ENCODE assay signal across 10 mouse cellular contexts in genomic region chr1:171006905-171007304, GRCm38 (mm10). TPM values are rescaled to one million over a fixed set of nuclear protein-coding genes. Genes with fewer than 3 reads are reported as not detected.
A peak's percentile ranks its signal among the peaks of the same experiment; 100 is the strongest.
DNase-seq lines count a peak whose midpoint lies in the region; ATAC-seq and TF ChIP-seq lines count a peak whose summit lies in the region.
"Had no signal": no experiment of that assay in that cellular context is flagged by ENCODE, and none has a peak within 500 bp of the region (broad histone marks: within the 10 kb centered on the region; RNA-seq: fewer than 3 reads in every experiment).

No protein-coding gene starts in this region.

- no peak overlapping the region for H3K27ac ChIP-seq in kidney, postnatal 0 days
- H3K27ac ChIP-seq in kidney, embryonic 14.5 days (ENCODE audit: low read depth, low read length), result no peak overlapping the region
- H3K27ac ChIP-seq in macrophage, result peak overlapping the region; percentile 91
- H3K27ac ChIP-seq in intestine, embryonic 16.5 days (ENCODE audit: low read length), result no peak overlapping the region
- H3K27ac ChIP-seq: liver, embryonic 15.5 days; neural tube, embryonic 13.5 days had no signal

- H3K4me3 ChIP-seq in kidney, postnatal 0 days (replicated peaks; ENCODE audit: low read depth, low read length), result no peak overlapping the region
- no peak overlapping the region for H3K4me3 ChIP-seq in kidney, embryonic 14.5 days (ENCODE audit: low read length)
- no peak overlapping the region for H3K4me3 ChIP-seq in macrophage (ENCODE audit: inconsistent target)
- no peak overlapping the region for H3K4me3 ChIP-seq in intestine, embryonic 16.5 days (ENCODE audit: low read length)
- H3K4me3 ChIP-seq: liver, embryonic 15.5 days; neural tube, embryonic 13.5 days had no signal

- no peaks in the 10 kb centered on the region for H3K9me3 ChIP-seq in kidney, postnatal 0 days (replicated peaks; ENCODE audit: low read length)
- 0 out of 2 replicates have a peak, but pooled peaks cover 3% of the 10 kb centered on the region for H3K9me3 ChIP-seq in kidney, embryonic 14.5 days (ENCODE audit: control insufficient read depth, low read length)
- 0 out of 2 replicates have a peak, but pooled peaks cover 3% of the 10 kb centered on the region for H3K9me3 ChIP-seq in intestine, embryonic 16.5 days (ENCODE audit: control insufficient read depth, low read length)
- H3K9me3 ChIP-seq: liver, embryonic 15.5 days; neural tube, embryonic 13.5 days had no signal

- whole genome bisulfite sequencing in kidney, postnatal 0 days, result 83% methylated on average over 2 of the region's 2 CpGs
- 91% methylated on average over 2 of the region's 2 CpGs for WGBS in kidney, embryonic 14.5 days
- WGBS in macrophage (ENCODE audit: missing documents), result 100% methylated on average over 2 of the region's 2 CpGs
- WGBS in intestine, embryonic 16.5 days, result 87% methylated on average over 2 of the region's 2 CpGs

- no peak for DNase-seq in kidney, postnatal 0 days (ENCODE audit: low spot score)
- peak; percentile 50 for DNase-seq in A20 (ENCODE audit: low read depth, low spot score)
- peak; percentile 26 for DNase-seq in MEL-GATA-1-ER (ENCODE audit: extremely low read depth, low read depth)
- no peak for DNase-seq in right cerebral cortex, postnatal 36 days (ENCODE audit: low spot score in 2 of 2)
- no peak for DNase-seq in gastrocnemius, postnatal 14 days

- intact Hi-C loops in gastrocnemius, postnatal 14 days (cut with DNase I; ENCODE audit: low total_unique reads), result no loop called here

- no peaks in the 10 kb centered on the region for H3K4me1 ChIP-seq in kidney, postnatal 0 days (replicated peaks; ENCODE audit: insufficient read depth, low read length)
- no peaks in the 10 kb centered on the region for H3K4me1 ChIP-seq in kidney, embryonic 14.5 days (ENCODE audit: control insufficient read depth, insufficient read depth, low read length)
- H3K4me1 ChIP-seq in intestine, embryonic 16.5 days (ENCODE audit: control insufficient read depth, insufficient read depth, low read length), result no peaks in the 10 kb centered on the region
- H3K4me1 ChIP-seq: neural tube, embryonic 13.5 days had no signal

- H3K36me3 ChIP-seq in kidney, postnatal 0 days (ENCODE audit: insufficient read depth, low read length), result no peaks in the 10 kb centered on the region
- H3K36me3 ChIP-seq in kidney, embryonic 14.5 days (ENCODE audit: control insufficient read depth, insufficient read depth, low read length), result no peaks in the 10 kb centered on the region
- no peaks in the 10 kb centered on the region for H3K36me3 ChIP-seq in macrophage (ENCODE audit: inconsistent target)
- H3K36me3 ChIP-seq in intestine, embryonic 16.5 days (ENCODE audit: control insufficient read depth, insufficient read depth, low read length), result no peaks in the 10 kb centered on the region
- H3K36me3 ChIP-seq: liver, embryonic 15.5 days; neural tube, embryonic 13.5 days had no signal

- ATAC-seq in kidney, postnatal 0 days (replicated peaks; ENCODE audit: low FRiP score, low read depth), result no peak
- ATAC-seq in kidney, embryonic 14.5 days (ENCODE audit: low FRiP score, low TSS enrichment), result no peak
- no peak for ATAC-seq in intestine, embryonic 16.5 days

- H3K4me2 ChIP-seq in kidney, postnatal 0 days (ENCODE audit: low read length), result no peak overlapping the region
- no peak overlapping the region for H3K4me2 ChIP-seq in kidney, embryonic 14.5 days (replicated peaks; ENCODE audit: low read depth, low read length)
- no peak overlapping the region for H3K4me2 ChIP-seq in intestine, embryonic 16.5 days (ENCODE audit: low read depth, low read length)
- H3K4me2 ChIP-seq: liver, embryonic 15.5 days; neural tube, embryonic 13.5 days had no signal

- H3K27me3 ChIP-seq in kidney, postnatal 0 days (ENCODE audit: insufficient read depth, low read length), result no peaks in the 10 kb centered on the region
- no peaks in the 10 kb centered on the region for H3K27me3 ChIP-seq in kidney, embryonic 14.5 days (ENCODE audit: control insufficient read depth, insufficient read depth, low read length)
- H3K27me3 ChIP-seq in intestine, embryonic 16.5 days (replicated peaks; ENCODE audit: control insufficient read depth, insufficient read depth, low read length), result no peaks in the 10 kb centered on the region
- H3K27me3 ChIP-seq: liver, embryonic 15.5 days; neural tube, embryonic 13.5 days had no signal

- TF ChIP-seq CTCF in kidney, postnatal 0 days (IDR thresholded peaks at IDR 0.05; ENCODE audit: low read depth), result peak; percentile 49

- H3K9ac ChIP-seq in kidney, postnatal 0 days (ENCODE audit: low read depth, low read length), result no peak overlapping the region
- no peak overlapping the region for H3K9ac ChIP-seq in kidney, embryonic 14.5 days (ENCODE audit: low read depth, low read length)
- no peak overlapping the region for H3K9ac ChIP-seq in intestine, embryonic 16.5 days (ENCODE audit: low read depth, low read length)
- H3K9ac ChIP-seq: liver, embryonic 15.5 days; neural tube, embryonic 13.5 days had no signal

- H3K79me2 ChIP-seq in macrophage (ENCODE audit: inconsistent target), result no peaks in the 10 kb centered on the region

RNA-seq across cellular contexts. Expression of gene Fcgr4, which starts 11.8 kb away (rescaled TPM):
- 2.0 and 2.3 TPM in 2 replicates for polyA plus RNA-seq in kidney, postnatal 0 days (2015; fragmentation: Nextera tagmentation; extraction: Ambion mirVana)
- polyA plus RNA-seq in kidney, embryonic 14.5 days (2014; fragmentation: Nextera tagmentation; extraction: Ambion mirVana), result 0.97 and 1.0 TPM in 2 replicates
- 10 to 100 TPM in 18 of 26 experiments, 1 to 10 TPM in 8; 2.8 to 51.5 (median 15.7) TPM for total RNA-seq in macrophage (2018; cell fraction: chromatin; rRNA removed)
- total RNA-seq in macrophage (2018; cell fraction: cytosol; rRNA removed), result 100 to 1,000 TPM; 164 to 540 (median 249) TPM
- total RNA-seq in macrophage (2018; cell fraction: nucleus; rRNA removed), result 100 to 1,000 TPM in 12 of 26 experiments, 10 to 100 TPM in 14; 45.3 to 292 (median 97.1) TPM
- polyA plus RNA-seq in macrophage (2018), result 192 to 337 TPM (median 269 TPM) in 3 replicates
- not detected for total RNA-seq in gastrocnemius, postnatal 14 days (2021)
- polyA plus RNA-seq in intestine, embryonic 16.5 days (2015; fragmentation: Nextera tagmentation; extraction: Ambion mirVana), result 1.4 and 1.8 TPM in 2 replicates
- polyA plus RNA-seq: neural tube, embryonic 13.5 days had no signal

RNA-seq across cellular contexts. Expression of gene Fcgr2b, which starts 30.6 kb away (rescaled TPM):
- polyA plus RNA-seq in kidney, postnatal 0 days (2015; fragmentation: Nextera tagmentation; extraction: Ambion mirVana), result 6.4 and 8.0 TPM in 2 replicates
- 1.3 and 1.4 TPM in 2 replicates for polyA plus RNA-seq in kidney, embryonic 14.5 days (2014; fragmentation: Nextera tagmentation; extraction: Ambion mirVana)
- 1,000 to 10,000 TPM in 14 of 26 experiments, 100 to 1,000 TPM in 12; 552 to 2,008 (median 1,011) TPM for total RNA-seq in macrophage (2018; cell fraction: chromatin; rRNA removed)
- 100 to 1,000 TPM; 224 to 730 (median 474) TPM for total RNA-seq in macrophage (2018; cell fraction: cytosol; rRNA removed)
- 1,000 to 10,000 TPM in 21 of 26 experiments, 100 to 1,000 TPM in 5; 780 to 1,818 (median 1,207) TPM for total RNA-seq in macrophage (2018; cell fraction: nucleus; rRNA removed)
- 372 to 843 TPM (median 791 TPM) in 3 replicates for polyA plus RNA-seq in macrophage (2018)
- total RNA-seq in gastrocnemius, postnatal 14 days (2021), result 1 to 10 TPM; 3.0 to 3.4 TPM
- polyA plus RNA-seq in intestine, embryonic 16.5 days (2015; fragmentation: Nextera tagmentation; extraction: Ambion mirVana), result 1.5 and 2.2 TPM in 2 replicates

RNA-seq across cellular contexts. Expression of gene Fcgr3, which starts 57.8 kb away (rescaled TPM):
- 12.1 and 13.2 TPM in 2 replicates for polyA plus RNA-seq in kidney, postnatal 0 days (2015; fragmentation: Nextera tagmentation; extraction: Ambion mirVana)
- polyA plus RNA-seq in kidney, embryonic 14.5 days (2014; fragmentation: Nextera tagmentation; extraction: Ambion mirVana), result 7.0 and 7.9 TPM in 2 replicates
- 100 to 1,000 TPM in 2 of 26 experiments, 10 to 100 TPM in 24; 11.2 to 126 (median 31.3) TPM for total RNA-seq in macrophage (2018; cell fraction: chromatin; rRNA removed)
- total RNA-seq in macrophage (2018; cell fraction: cytosol; rRNA removed), result 1,000 to 10,000 TPM in 1 of 26 experiments, 100 to 1,000 TPM in 25; 241 to 1,033 (median 488) TPM
- total RNA-seq in macrophage (2018; cell fraction: nucleus; rRNA removed), result 100 to 1,000 TPM in 22 of 26 experiments, 10 to 100 TPM in 4; 68.5 to 379 (median 158) TPM
- 921 to 1,206 TPM (median 1,155 TPM) in 3 replicates for polyA plus RNA-seq in macrophage (2018)
- 1 to 10 TPM; 7.0 to 7.4 TPM for total RNA-seq in gastrocnemius, postnatal 14 days (2021)
- 15.3 and 15.9 TPM in 2 replicates for polyA plus RNA-seq in intestine, embryonic 16.5 days (2015; fragmentation: Nextera tagmentation; extraction: Ambion mirVana)

Comparison
In these comparisons a context has a peak if more than half of its experiments do, and no peak if none do; other contexts are left out.
1. DNase-seq: peak in A20 (single experiment) and MEL-GATA-1-ER (single experiment); none in kidney, postnatal 0 days (single experiment), right cerebral cortex, postnatal 36 days (0 of 2) and gastrocnemius, postnatal 14 days (single experiment).
2. RNA of gene Fcgr4, which starts 11.8 kb away (polyA plus RNA-seq): 192 to 337 TPM in macrophage; 2.0 to 2.3 TPM in kidney, postnatal 0 days, 1.4 to 1.8 TPM in intestine, embryonic 16.5 days and 0.97 to 1.0 TPM in kidney, embryonic 14.5 days; every median in the first group is over 10 times any median in the second.
3. RNA of gene Fcgr2b, which starts 30.6 kb away (polyA plus RNA-seq): 372 to 843 TPM in macrophage; 6.4 to 8.0 TPM in kidney, postnatal 0 days, 1.5 to 2.2 TPM in intestine, embryonic 16.5 days and 1.3 to 1.4 TPM in kidney, embryonic 14.5 days; every median in the first group is over 10 times any median in the second.
4. RNA of gene Fcgr3, which starts 57.8 kb away (polyA plus RNA-seq): 921 to 1,206 TPM in macrophage; 15.3 to 15.9 TPM in intestine, embryonic 16.5 days, 12.1 to 13.2 TPM in kidney, postnatal 0 days and 7.0 to 7.9 TPM in kidney, embryonic 14.5 days; every median in the first group is over 10 times any median in the second.